Mouse (Mus musculus) inflammation-experienced regulatory T-cells, adult 16 weeks (primary cell): ENCODE data around the gene D3Ertd751e. TPM values are rescaled to one million over a fixed set of nuclear protein-coding genes. Genes with fewer than 3 reads are reported as not detected.

ENCODE experiments used
- polyA plus RNA-seq: library from polyadenylated mRNA; unstranded; fragments of 100-300 nt; shearing (Covaris generic); gene quantifications from one replicate; pipeline ENCODE4 v1.2.1, GENCODE M21; 2017

The D3Ertd751e gene
- 16.5 TPM for polyA plus RNA-seq

GRCm38 (mm10) chr3:41742278-41742934 lies at the start of gene D3Ertd751e, which contains the start of gene Sclt1:
D3Ertd751e (plus strand) TSS chr3:41742611.
Sclt1 (minus strand) TSS chr3:41742514.

Other genes with a start within 250 kb of the D3Ertd751e start
- gene Jade1, start 186.9 kb upstream of the D3Ertd751e start, polyA plus RNA-seq, result 10.1 TPM
- gene Sclt1, start 97 bp upstream of the D3Ertd751e start, polyA plus RNA-seq, result 1.7 TPM